Mouse (Mus musculus) CD4-positive naive resting alpha-beta T cell, adult 76 days (primary cell): ENCODE data around the gene Gtf2a2. TPM values are rescaled to one million over a fixed set of nuclear protein-coding genes. Genes with fewer than 3 reads are reported as not detected.

ENCODE experiments used
- total RNA-seq: library from RNA; stranded (reverse); gene quantifications from one replicate; pipeline ENCODE4 v1.2.4, GENCODE M21; 2023

The Gtf2a2 gene
- 124 TPM for total RNA-seq

GRCm38 (mm10) chr9:70012408-70012901, at the start of gene Gtf2a2:
Gene Gtf2a2 (plus strand): TSS chr9:70012550.

GRCm38 (mm10) chr9:69989303-69990121, 22.8 kb upstream of the Gtf2a2 start, which contains the start of gene Bnip2:
Gene Bnip2 (plus strand): TSS chr9:69989466.

GRCm38 (mm10) chr9:70037988-70038387, 25.6 kb downstream of the Gtf2a2 start, which contains the start of gene Gcnt3:
Gene Gcnt3 (minus strand): TSS chr9:70038088.

Other genes starting within 250 kb of the Gtf2a2 start
- gene Bnip2, start 23.1 kb upstream of the Gtf2a2 start, total RNA-seq = 40.9 TPM
- gene Gcnt3, start 25.5 kb downstream of the Gtf2a2 start, total RNA-seq = not detected
- gene Fam81a, start 130.0 kb downstream of the Gtf2a2 start, total RNA-seq = not detected
- gene Myo1e, start 194.8 kb downstream of the Gtf2a2 start, total RNA-seq = 16.5 TPM